Mouse (Mus musculus) hindbrain, embryonic 11.5 days (tissue): ENCODE results near the gene Tyw1. TPM values are rescaled to one million over a fixed set of nuclear protein-coding genes. Genes with fewer than 3 reads are reported as not detected.
A peak's percentile ranks its signal among the peaks of the same experiment; 100 is the strongest.

ENCODE experiments used
- ATAC-seq: fragments of 200-750 bp; cut with Nextera tagmentation; 2 replicates; pipeline ENCODE4 v1.8.0; 2017; ENCODE audit warnings: mild to moderate bottlenecking, moderate TSS enrichment, moderate library complexity; ENCODE audit not compliant: low FRiP score
- DNase-seq: peaks from one replicate; pipeline ENCODE4 v3.0.0-alpha.2; 2015; ENCODE audit warnings: low spot score
- H3K27ac ChIP-seq: fragments of 300-500 bp; sonication (generic); 2 replicates; pipeline ENCODE4 v1.5.1; 2014; ENCODE audit warnings: mild to moderate bottlenecking, low read depth, low read length
- H3K27me3 ChIP-seq: fragments of 300-500 bp; sonication (generic); 2 replicates; pipeline ENCODE4 v1.6.1; 2014; ENCODE audit warnings: mild to moderate bottlenecking, low read length, moderate library complexity, mixed read lengths; ENCODE audit not compliant: control insufficient read depth, insufficient read depth
- H3K36me3 ChIP-seq: fragments of 300-500 bp; sonication (generic); 2 replicates; pipeline ENCODE4 v1.6.1; 2014; ENCODE audit warnings: mild to moderate bottlenecking, low read length, moderate library complexity, mixed read lengths; ENCODE audit not compliant: control insufficient read depth, insufficient read depth
- H3K4me1 ChIP-seq: fragments of 300-500 bp; sonication (generic); replicated peaks from 2 replicates; pipeline ENCODE4 v1.6.1; 2014; ENCODE audit warnings: low read length, mixed read lengths; ENCODE audit not compliant: control insufficient read depth, insufficient read depth
- H3K4me2 ChIP-seq: fragments of 300-500 bp; sonication (generic); replicated peaks from 2 replicates; pipeline ENCODE4 v1.6.1; 2014; ENCODE audit warnings: mild to moderate bottlenecking, low read depth, low read length
- H3K4me3 ChIP-seq: fragments of 300-500 bp; sonication (generic); 2 replicates; pipeline ENCODE4 v1.5.1; 2014; ENCODE audit warnings: low read depth, low read length
- H3K9ac ChIP-seq: fragments of 300-500 bp; sonication (generic); 2 replicates; pipeline ENCODE4 v1.6.1; 2014; ENCODE audit warnings: low read depth, low read length
- H3K9me3 ChIP-seq: fragments of 300-500 bp; sonication (generic); 2 replicates; pipeline ENCODE4 v1.6.1; 2016; ENCODE audit warnings: low read length; ENCODE audit not compliant: control insufficient read depth
- WGBS: fragments of 180-500 bp; shearing (Covaris S2); extraction: QIAGEN DNeasy Blood & Tissue Kit; methylation state at CpG from one replicate; pipeline ENCODE4 v1.1.7; 2014; 5-methylcytosine and 5-hydroxymethylcytosine counted together
- polyA plus RNA-seq: library from polyadenylated mRNA; unstranded; fragments of >200 nt; fragmentation: Nextera tagmentation; extraction: Ambion mirVana; gene quantifications from 2 replicates; pipeline ENCODE4 v1.2.1, GENCODE M21; 2014

Tyw1 gene
- polyA plus RNA-seq, 1 experiment from 2014 or later, result 29.1 TPM

DNA sequence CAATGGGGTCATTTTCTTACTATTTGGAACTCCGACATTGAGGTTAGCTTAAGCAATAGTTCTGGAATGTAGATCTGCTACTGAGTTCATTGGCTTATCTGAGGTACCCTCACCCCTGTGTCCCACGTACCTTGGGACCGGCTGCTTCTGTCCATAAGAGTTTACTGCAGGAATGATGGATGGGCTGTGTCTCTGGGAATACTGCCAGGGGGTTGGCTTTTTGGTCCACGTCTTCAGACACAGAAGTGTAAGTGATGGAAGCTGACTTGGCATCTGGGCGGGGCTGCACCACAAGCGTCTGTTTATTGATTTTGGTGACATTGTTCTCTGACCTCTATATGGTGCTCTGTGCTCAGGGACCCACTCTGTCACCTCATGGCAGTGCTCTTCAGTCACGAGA lies 55.4 kb downstream of the Tyw1 start:
- Histone ChIP-seq H3K36me3 (no peaks in the 10 kb centered on the region), H3K27ac (no peak overlapping the region), H3K4me2 (no peak overlapping the region), H3K4me1 (no peaks in the 10 kb centered on the region), H3K9ac (no peak overlapping the region), H3K9me3 (no peaks in the 10 kb centered on the region), H3K27me3 (no peaks in the 10 kb centered on the region), H3K4me3 (no peak overlapping the region)
- DNase-seq, result no peak
- 85% methylated on average over 7 of the region's 7 CpGs for WGBS
- no peak for ATAC-seq

DNA sequence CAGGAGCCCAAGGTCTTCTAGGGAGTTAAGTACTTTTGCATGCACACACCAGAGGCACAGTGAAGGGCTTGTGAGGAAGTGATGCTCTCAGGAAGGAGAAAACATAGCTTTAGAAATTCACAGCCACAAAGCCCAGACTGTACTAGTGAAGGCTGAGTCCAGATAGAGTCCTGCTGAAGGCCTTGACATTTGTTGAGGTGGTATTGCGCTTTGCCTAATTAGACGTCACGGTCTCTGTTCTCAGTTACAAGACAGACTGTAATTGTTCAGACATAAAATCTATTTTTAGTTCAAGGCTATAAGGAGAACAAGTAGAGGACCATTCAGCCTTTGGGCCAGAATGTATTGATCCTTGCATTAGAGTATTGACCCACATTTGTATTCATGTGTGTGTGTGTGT lies 58.1 kb downstream of the Tyw1 start:
- H3K4me2 ChIP-seq, result no peak overlapping the region
- H3K36me3 ChIP-seq, result no peaks in the 10 kb centered on the region
- H3K9me3 ChIP-seq, result no peaks in the 10 kb centered on the region
- H3K27ac ChIP-seq, result no peak overlapping the region
- DNase-seq (no peak), ATAC-seq (no peak)
- no peaks in the 10 kb centered on the region for H3K27me3 ChIP-seq
- H3K4me3 ChIP-seq, result no peak overlapping the region
- 92% methylated on average over 3 of the region's 3 CpGs for WGBS
- H3K4me1 ChIP-seq, result no peaks in the 10 kb centered on the region
- no peak overlapping the region for H3K9ac ChIP-seq

GRCm38 (mm10) chr5:130314926-130315325 lies 59.5 kb downstream of the Tyw1 start:
- Histone ChIP-seq H3K27me3 (no peaks in the 10 kb centered on the region), H3K9ac (no peak overlapping the region), H3K4me2 (no peak overlapping the region), H3K9me3 (no peaks in the 10 kb centered on the region), H3K36me3 (no peaks in the 10 kb centered on the region), H3K4me3 (no peak overlapping the region), H3K4me1 (no peaks in the 10 kb centered on the region), H3K27ac (no peak overlapping the region)
- no peak for DNase-seq
- 97% methylated on average over 3 of the region's 3 CpGs for WGBS
- ATAC-seq, result no peak

- Histone ChIP-seq H3K4me2 (no peak overlapping the region), H3K4me3 (no peak overlapping the region), H3K27me3 (no peaks in the 10 kb centered on the region), H3K9ac (no peak overlapping the region), H3K27ac (no peak overlapping the region), H3K4me1 (no peaks in the 10 kb centered on the region), H3K9me3 (no peaks in the 10 kb centered on the region), H3K36me3 (no peaks in the 10 kb centered on the region)
- ATAC-seq (no peak), DNase-seq (no peak)
- 92% methylated on average over 9 of the region's 9 CpGs for WGBS
These were observed 60.9 kb downstream of the Tyw1 start for GRCm38 (mm10) chr5:130316321-130316720.

DNA sequence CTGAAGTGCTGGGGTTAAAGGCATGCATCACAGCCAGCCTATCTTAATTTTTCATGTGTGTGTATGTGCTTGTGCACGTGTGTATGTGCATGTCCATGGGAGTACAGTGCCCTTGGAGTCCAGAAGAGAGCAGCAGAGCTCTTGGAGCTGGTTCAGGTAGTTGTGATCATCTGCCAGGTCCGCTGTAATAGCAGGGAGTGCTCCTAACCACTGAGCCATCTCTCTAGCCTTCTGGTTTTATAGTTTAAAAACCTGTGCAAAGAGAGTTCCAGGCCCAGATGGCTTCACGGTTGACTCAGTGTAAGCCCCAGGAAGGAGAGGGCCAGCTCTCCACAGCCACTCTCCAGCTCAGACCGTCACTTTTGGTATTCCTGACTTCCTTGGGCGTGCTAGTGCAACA lies 64.4 kb downstream of the Tyw1 start:
- Histone ChIP-seq H3K4me3 (no peak overlapping the region), H3K27ac (no peak overlapping the region), H3K36me3 (no peaks in the 10 kb centered on the region), H3K9ac (no peak overlapping the region), H3K4me1 (no peaks in the 10 kb centered on the region), H3K4me2 (no peak overlapping the region), H3K27me3 (no peaks in the 10 kb centered on the region), H3K9me3 (no peaks in the 10 kb centered on the region)
- 93% methylated on average over 5 of the region's 5 CpGs for WGBS
- ATAC-seq (no peak), DNase-seq (no peak)

GRCm38 (mm10) chr5:130320485-130320884 lies 65.1 kb downstream of the Tyw1 start:
- Histone ChIP-seq H3K27me3 (no peaks in the 10 kb centered on the region), H3K36me3 (no peaks in the 10 kb centered on the region), H3K27ac (no peak overlapping the region), H3K4me2 (no peak overlapping the region), H3K4me3 (no peak overlapping the region), H3K4me1 (no peaks in the 10 kb centered on the region), H3K9me3 (no peaks in the 10 kb centered on the region), H3K9ac (no peak overlapping the region)
- WGBS, result 88% methylated on average over 3 of the region's 3 CpGs
- ATAC-seq, result no peak
- DNase-seq, result peak; percentile 10

DNA sequence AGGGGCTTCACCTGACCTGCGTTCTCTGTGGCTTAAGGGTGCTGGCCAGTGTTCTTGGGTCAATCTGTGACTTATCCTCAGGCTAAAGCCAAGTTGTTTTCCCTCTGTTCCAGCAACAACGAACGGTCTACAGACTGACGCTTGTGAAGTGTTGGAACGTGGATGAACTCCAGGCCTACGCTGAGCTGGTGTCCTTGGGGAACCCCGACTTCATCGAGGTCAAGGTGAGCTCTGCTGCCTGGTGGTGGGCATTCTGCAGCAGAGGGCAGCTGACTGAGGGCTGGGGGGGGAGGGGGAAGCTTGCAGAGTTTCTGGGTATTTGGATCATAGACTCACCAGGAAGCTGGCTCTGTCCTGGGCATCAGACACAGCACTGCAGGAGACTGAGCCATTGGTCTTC lies 70.1 kb downstream of the Tyw1 start:
- Histone ChIP-seq H3K4me1 (no peaks in the 10 kb centered on the region), H3K4me3 (no peak overlapping the region), H3K36me3 (no peaks in the 10 kb centered on the region), H3K4me2 (no peak overlapping the region), H3K9ac (no peak overlapping the region), H3K27ac (no peak overlapping the region), H3K27me3 (no peaks in the 10 kb centered on the region), H3K9me3 (no peaks in the 10 kb centered on the region)
- no peak for ATAC-seq
- no peak for DNase-seq
- WGBS, result 96% methylated on average over 8 of the region's 8 CpGs

DNA sequence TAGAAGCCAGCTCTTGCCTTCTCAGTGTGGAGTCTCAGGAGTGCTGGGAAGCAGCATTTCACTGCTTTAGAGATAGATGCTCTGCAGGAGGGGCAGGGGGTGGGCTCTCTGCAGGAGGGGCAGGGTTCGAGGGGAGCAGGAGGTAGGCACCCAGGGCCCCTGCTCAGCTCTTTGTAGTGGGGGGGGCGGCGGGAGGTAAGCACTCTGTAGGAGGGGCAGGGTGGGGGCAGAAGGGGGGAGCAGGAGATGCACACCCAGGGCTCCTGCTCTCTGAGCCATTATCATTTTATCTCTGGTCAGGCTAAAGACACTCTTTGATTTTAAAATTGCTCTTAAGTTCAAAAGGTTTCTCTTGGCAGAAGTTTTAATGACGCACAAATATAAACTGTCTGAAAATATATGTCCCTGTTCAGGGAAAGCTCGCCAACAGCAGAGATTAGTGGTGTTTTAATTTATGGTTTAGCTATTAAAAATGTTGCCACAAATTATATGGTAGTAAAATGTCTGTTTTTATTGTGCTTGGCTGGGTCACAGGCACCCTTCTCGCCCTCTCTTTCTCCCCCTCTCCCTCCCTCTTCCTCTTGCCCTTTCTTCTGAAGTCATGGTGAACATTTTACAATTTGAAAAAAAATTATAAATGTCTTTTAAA lies 72.3 kb downstream of the Tyw1 start:
- 92% methylated on average over 6 of the region's 6 CpGs for WGBS
- no peak for DNase-seq
- Histone ChIP-seq H3K27ac (no peak overlapping the region), H3K4me3 (no peak overlapping the region), H3K27me3 (no peaks in the 10 kb centered on the region), H3K4me2 (no peak overlapping the region), H3K36me3 (no peaks in the 10 kb centered on the region), H3K9me3 (no peaks in the 10 kb centered on the region), H3K4me1 (no peaks in the 10 kb centered on the region), H3K9ac (no peak overlapping the region)
- ATAC-seq, result no peak

DNA sequence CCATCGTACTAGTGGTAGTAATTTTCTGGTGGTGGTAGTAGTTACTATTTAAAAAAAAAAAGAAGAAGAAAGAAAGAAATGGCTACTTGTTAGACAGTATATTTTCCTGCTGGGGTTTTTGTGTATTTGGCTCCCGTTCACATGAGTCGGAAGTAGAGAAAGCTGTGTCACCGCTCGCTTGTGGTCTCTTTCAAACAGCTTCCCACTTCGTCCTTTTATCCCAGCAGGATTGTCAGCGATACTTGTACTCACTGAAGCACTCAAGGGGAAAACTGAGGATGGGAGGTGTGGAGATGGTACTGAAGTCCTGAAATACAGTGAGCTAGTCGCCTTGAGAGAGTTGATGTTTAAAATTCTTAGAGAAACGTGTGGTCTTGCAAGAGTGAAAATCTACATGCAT lies 72.9 kb downstream of the Tyw1 start:
- no peaks in the 10 kb centered on the region for H3K9me3 ChIP-seq
- H3K27ac ChIP-seq, result no peak overlapping the region
- no peaks in the 10 kb centered on the region for H3K27me3 ChIP-seq
- H3K36me3 ChIP-seq, result no peaks in the 10 kb centered on the region
- 90% methylated on average over 9 of the region's 9 CpGs for WGBS
- no peak overlapping the region for H3K9ac ChIP-seq
- no peak overlapping the region for H3K4me2 ChIP-seq
- ATAC-seq (no peak), DNase-seq (no peak)
- no peak overlapping the region for H3K4me3 ChIP-seq
- H3K4me1 ChIP-seq, result no peaks in the 10 kb centered on the region
